Mouse (Mus musculus) left cerebral cortex, adult 2 months (tissue): ENCODE results near the gene Wsb2. TPM values are rescaled to one million over a fixed set of nuclear protein-coding genes. Genes with fewer than 3 reads are reported as not detected.

Experiments
- DNase-seq, 2 experiments: peaks; one replicate each; pipeline ENCODE4 v3.0.0; 2021 to 2022; ENCODE audit warnings: low spot score in 2 of 2, mixed read lengths in 1 of 2; ENCODE audit errors: extremely low spot score in 1 of 2
- H3K27ac ChIP-seq: fragments of 200-600 bp; 2 replicates; pipeline ENCODE4 v1.8.1; 2022
- H3K4me3 ChIP-seq: fragments of 200-600 bp; 2 replicates; pipeline ENCODE4 v1.8.1; 2022
- CTCF ChIP-seq: fragments of 200-600 bp; IDR thresholded peaks from 2 replicates; pipeline ENCODE4 v1.8.1; 2022; ENCODE audit warnings: antibody characterized with exemption, mild to moderate bottlenecking, moderate library complexity
- intact Hi-C: fragments of 180-260 bp; cut with DNase I; formaldehyde crosslinking; loops from one replicate; pipeline ENCODE4 v1.15.1; 2025
- total RNA-seq, 2 experiments: library from RNA; stranded (reverse); gene quantifications; 2 replicates each; pipeline ENCODE4 v1.2.3; 2021

The Wsb2 gene
- total RNA-seq, 2 experiments from 2014 or later = 302 TPM

- TF ChIP-seq CTCF = no peak
- Histone ChIP-seq H3K27ac (no peak overlapping the region), H3K4me3 (no peak overlapping the region)
- intact Hi-C loops = no loop called here
- DNase-seq = no peak
Measured at GRCm38 (mm10) chr5:117417442-117417841, 60.3 kb downstream of the Wsb2 start.

Other genes with a start within 250 kb of the Wsb2 start
- 100 to 1,000 TPM; 117 to 141 TPM for gene Suds3, start 241.2 kb upstream of the Wsb2 start, total RNA-seq
- gene Taok3, start 237.2 kb upstream of the Wsb2 start, total RNA-seq = 10 to 100 TPM; 52.5 to 54.7 TPM
- 100 to 1,000 TPM; 647 to 672 TPM for gene Pebp1, start 69.7 kb upstream of the Wsb2 start, total RNA-seq
- gene Vsig10, start 38.2 kb upstream of the Wsb2 start, total RNA-seq = 1 to 10 TPM; 1.7 to 2.1 TPM
- gene Rfc5, start 31.7 kb downstream of the Wsb2 start, total RNA-seq = 10 to 100 TPM; 16.1 to 16.7 TPM
- gene Ksr2, start 56.7 kb downstream of the Wsb2 start, total RNA-seq = 10 to 100 TPM; 40.8 to 47.2 TPM